Mouse (Mus musculus): ENCODE measurements around the gene Cnnm2. TPM values are rescaled to one million over a fixed set of nuclear protein-coding genes. Genes with fewer than 3 reads are reported as not detected.

Cnnm2 gene
- polyA plus RNA-seq, 1 experiment from 2014 or later = 4.1 TPM

DNA sequence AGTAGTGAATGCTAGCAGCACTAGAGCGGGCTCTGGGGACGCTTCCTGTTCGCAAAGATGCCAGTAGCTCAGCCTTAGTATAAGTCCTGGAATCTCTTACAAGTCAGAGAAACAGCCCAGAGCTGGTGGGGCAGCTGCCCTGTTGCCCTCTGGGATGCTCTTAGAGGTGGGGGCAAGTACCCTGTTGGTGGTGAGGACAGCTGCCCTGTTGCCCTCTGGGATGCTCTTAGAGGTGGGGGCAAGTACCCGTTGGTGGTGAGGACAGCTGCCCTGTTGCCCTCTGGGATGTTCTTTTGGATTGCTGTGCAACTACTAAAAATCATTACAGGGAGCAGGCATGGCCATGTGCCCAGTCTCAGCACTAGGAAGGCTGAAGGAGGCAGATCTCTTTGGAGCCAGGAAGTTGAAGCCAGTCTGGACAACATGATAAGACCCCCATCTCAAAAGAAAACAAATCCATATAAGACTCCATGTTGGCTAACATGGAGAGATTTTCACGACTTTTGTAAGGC is 66.3 kb downstream of the Cnnm2 start:
- 80% methylated on average over 5 of the region's 5 CpGs for WGBS
- no peak overlapping the region for H3K9ac ChIP-seq
- no peak overlapping the region for H3K4me3 ChIP-seq (replicated peaks)
- no peak for ATAC-seq (ENCODE audit: insufficient number of reproducible peaks, low FRiP score, low TSS enrichment, low read depth)
- H3K27me3 ChIP-seq = no peaks in the 10 kb centered on the region
- no peaks in the 10 kb centered on the region for H3K9me3 ChIP-seq (replicated peaks)
- no peak overlapping the region for H3K27ac ChIP-seq (replicated peaks)
- no peak overlapping the region for H3K4me2 ChIP-seq (replicated peaks)
- no peaks in the 10 kb centered on the region for H3K4me1 ChIP-seq
- H3K36me3 ChIP-seq = no peaks in the 10 kb centered on the region

DNA sequence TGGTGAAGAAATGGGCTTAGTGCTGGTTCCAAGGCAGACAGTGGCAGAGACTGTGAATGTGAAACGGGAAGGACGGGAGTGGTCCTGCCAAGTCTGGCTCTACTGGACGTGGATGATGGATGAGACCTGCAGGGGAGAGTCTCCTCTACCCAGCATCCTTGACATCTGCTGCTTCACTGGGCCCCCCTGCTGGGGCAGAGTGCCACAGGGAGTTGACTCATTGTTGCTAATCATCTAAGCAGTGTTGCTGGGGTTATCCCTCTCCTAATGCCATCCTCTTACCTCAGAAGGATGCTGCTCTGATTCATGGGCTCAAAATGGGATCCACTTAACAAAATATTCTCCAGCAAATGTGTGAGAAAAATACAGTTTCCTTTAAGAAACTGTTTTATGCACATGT is 67.6 kb downstream of the Cnnm2 start:
- no peaks in the 10 kb centered on the region for H3K4me1 ChIP-seq
- no peak for ATAC-seq (ENCODE audit: insufficient number of reproducible peaks, low FRiP score, low TSS enrichment, low read depth)
- H3K27ac ChIP-seq (replicated peaks) = no peak overlapping the region
- H3K36me3 ChIP-seq = no peaks in the 10 kb centered on the region
- no peak overlapping the region for H3K4me3 ChIP-seq (replicated peaks)
- H3K9me3 ChIP-seq (replicated peaks) = no peaks in the 10 kb centered on the region
- 59% methylated on average over 3 of the region's 3 CpGs for WGBS
- no peak overlapping the region for H3K4me2 ChIP-seq (replicated peaks)
- H3K27me3 ChIP-seq = no peaks in the 10 kb centered on the region
- no peak overlapping the region for H3K9ac ChIP-seq

DNA sequence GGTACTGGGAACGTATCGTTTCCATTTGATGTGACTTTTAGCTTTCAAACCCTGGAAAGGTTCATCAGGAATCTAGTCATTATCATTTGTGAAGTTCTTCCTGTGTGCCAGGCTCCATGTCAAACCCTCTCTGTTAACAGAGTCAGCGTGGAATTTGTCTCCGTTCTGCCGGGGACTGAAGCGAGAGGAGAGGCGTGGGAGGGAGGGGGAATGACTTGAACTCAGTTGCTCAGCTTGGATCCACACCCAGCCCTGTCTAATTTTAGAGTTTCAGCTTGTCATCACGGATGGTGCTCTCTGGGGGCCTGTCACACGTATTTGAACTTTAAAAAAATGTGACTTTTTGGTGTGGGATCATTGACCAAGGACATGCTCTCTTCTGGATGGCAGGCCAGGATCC is 70.0 kb downstream of the Cnnm2 start:
- Histone ChIP-seq H3K4me1 (no peaks in the 10 kb centered on the region), H3K9ac (no peak overlapping the region), H3K4me2 (replicated peaks) (no peak overlapping the region), H3K9me3 (replicated peaks) (no peaks in the 10 kb centered on the region), H3K27me3 (no peaks in the 10 kb centered on the region), H3K27ac (replicated peaks) (no peak overlapping the region), H3K4me3 (replicated peaks) (no peak overlapping the region), H3K36me3 (no peaks in the 10 kb centered on the region)
- no peak for ATAC-seq (ENCODE audit: insufficient number of reproducible peaks, low FRiP score, low TSS enrichment, low read depth)
- 57% methylated on average over 9 of the region's 9 CpGs for WGBS

DNA sequence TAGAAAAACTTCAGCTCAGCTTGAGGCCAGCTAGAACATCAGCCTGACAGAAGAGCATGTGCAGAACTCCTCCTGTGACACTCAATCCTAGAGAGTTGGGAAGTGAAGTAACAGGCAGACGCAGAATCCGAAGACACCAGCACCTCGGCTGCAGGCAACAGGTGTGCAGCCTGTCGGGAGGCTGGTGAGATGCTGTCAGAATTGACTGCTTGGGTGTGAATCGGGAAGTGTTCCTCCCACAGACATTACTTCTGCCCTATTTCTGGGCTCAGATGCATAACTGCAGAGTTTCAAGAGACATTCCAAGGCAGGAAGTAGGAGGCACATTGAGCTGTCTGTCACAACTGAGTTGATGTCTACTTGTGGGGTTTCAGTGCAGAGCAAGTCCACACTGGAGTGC is 72.9 kb downstream of the Cnnm2 start:
- Histone ChIP-seq H3K27ac (replicated peaks) (no peak overlapping the region), H3K4me3 (replicated peaks) (no peak overlapping the region), H3K9me3 (replicated peaks) (no peaks in the 10 kb centered on the region), H3K9ac (no peak overlapping the region), H3K4me2 (replicated peaks) (no peak overlapping the region), H3K27me3 (no peaks in the 10 kb centered on the region), H3K4me1 (no peaks in the 10 kb centered on the region), H3K36me3 (no peaks in the 10 kb centered on the region)
- no peak for ATAC-seq (ENCODE audit: insufficient number of reproducible peaks, low FRiP score, low TSS enrichment, low read depth)
- 83% methylated on average over 5 of the region's 5 CpGs for WGBS

DNA sequence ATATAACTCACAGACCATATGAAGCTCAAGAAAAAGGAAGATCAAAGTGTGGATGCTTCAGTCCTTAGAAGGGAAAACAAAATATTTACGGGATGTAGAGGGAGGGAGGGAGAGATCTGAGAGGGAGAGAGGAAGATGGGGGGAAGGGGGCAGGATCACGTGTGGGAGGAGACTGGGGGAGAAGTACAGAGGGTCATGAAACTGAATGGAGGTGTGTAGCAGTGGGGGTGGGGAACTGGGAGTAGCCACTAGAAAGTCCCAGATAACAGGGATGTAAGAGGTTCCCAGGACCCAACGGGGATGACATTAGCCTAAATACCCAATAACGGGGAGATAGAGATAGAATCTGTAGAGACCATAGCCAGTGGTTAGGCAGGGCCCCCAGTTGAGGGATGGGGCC is 73.9 kb downstream of the Cnnm2 start:
- ATAC-seq (ENCODE audit: insufficient number of reproducible peaks, low FRiP score, low TSS enrichment, low read depth) = no peak
- Histone ChIP-seq H3K9me3 (replicated peaks) (no peaks in the 10 kb centered on the region), H3K27me3 (no peaks in the 10 kb centered on the region), H3K9ac (no peak overlapping the region), H3K4me1 (no peaks in the 10 kb centered on the region), H3K27ac (replicated peaks) (no peak overlapping the region), H3K4me2 (replicated peaks) (no peak overlapping the region), H3K36me3 (no peaks in the 10 kb centered on the region), H3K4me3 (replicated peaks) (no peak overlapping the region)
- WGBS = 70% methylated on average over 4 of the region's 4 CpGs

DNA sequence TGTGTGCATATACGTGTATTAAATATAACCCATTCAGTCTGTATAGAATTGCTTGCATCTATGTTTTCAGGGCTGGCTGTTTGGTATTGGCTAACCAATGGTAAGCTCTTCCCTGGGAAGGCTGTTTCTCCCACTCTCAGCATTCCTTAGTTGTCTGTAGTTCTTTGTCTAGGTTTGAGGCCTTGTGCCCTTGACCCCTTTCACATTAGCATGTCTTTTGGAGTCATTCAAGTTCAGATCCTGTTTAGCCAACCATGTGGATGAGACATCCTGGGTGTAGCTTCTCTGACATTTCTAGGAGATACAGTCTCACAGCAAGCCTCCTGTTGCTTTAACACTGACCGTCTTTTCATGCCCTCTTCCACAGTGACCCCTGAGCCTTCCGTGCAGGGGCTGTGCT is 74.7 kb downstream of the Cnnm2 start:
- ATAC-seq (ENCODE audit: insufficient number of reproducible peaks, low FRiP score, low TSS enrichment, low read depth) = no peak

DNA sequence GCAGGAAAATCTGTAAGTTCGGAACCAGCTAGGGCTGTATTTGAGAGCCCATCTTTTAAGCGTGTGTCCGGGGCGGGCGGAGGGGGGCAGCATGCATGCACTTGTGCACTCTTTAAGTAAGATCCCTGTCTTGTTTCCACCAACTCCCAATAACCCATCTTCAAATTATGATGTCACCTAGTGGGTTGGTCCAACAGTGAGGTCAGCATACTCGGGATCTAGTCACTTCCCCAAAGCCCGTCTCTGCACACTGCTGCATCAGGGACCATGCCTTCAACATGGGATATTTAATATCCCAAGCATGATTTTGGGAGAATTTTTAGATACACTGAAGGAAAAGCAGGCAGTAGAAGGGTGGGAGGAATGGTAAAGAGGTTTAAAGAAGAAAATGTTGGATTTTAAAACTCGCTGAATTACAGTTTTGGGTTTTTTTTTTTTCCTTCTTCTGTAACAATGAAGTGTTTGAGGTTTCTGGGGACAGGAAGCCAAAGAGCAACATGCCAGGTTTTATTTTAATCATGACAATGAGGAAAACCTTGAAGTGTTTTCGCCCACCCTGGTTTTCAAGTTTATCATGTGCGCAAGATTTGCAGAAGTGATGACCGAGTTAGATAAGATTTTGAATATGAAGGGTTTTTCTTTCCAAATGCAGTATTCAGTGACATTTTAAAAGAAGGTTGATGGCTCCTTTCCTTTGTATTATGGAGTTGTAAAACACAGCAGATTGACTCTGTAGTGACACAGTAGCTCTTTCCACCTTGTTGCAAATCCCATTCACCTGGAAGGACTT is 76.1 kb downstream of the Cnnm2 start:
- WGBS = 85% methylated on average over 11 of the region's 11 CpGs
- Histone ChIP-seq H3K27me3 (no peaks in the 10 kb centered on the region), H3K4me2 (replicated peaks) (no peak overlapping the region), H3K9me3 (replicated peaks) (no peaks in the 10 kb centered on the region), H3K9ac (no peak overlapping the region), H3K4me3 (replicated peaks) (no peak overlapping the region), H3K36me3 (no peaks in the 10 kb centered on the region), H3K27ac (replicated peaks) (no peak overlapping the region), H3K4me1 (no peaks in the 10 kb centered on the region)
- no peak for ATAC-seq (ENCODE audit: insufficient number of reproducible peaks, low FRiP score, low TSS enrichment, low read depth)

More for the DNA sequence above, 74.7 kb downstream of the Cnnm2 start:
- Histone ChIP-seq H3K4me2 (replicated peaks) (no peak overlapping the region), H3K4me1 (no peaks in the 10 kb centered on the region), H3K27ac (replicated peaks) (no peak overlapping the region), H3K27me3 (no peaks in the 10 kb centered on the region), H3K9me3 (replicated peaks) (no peaks in the 10 kb centered on the region), H3K4me3 (replicated peaks) (no peak overlapping the region), H3K36me3 (no peaks in the 10 kb centered on the region), H3K9ac (no peak overlapping the region)
- 83% methylated on average over 3 of the region's 3 CpGs for WGBS

DNA sequence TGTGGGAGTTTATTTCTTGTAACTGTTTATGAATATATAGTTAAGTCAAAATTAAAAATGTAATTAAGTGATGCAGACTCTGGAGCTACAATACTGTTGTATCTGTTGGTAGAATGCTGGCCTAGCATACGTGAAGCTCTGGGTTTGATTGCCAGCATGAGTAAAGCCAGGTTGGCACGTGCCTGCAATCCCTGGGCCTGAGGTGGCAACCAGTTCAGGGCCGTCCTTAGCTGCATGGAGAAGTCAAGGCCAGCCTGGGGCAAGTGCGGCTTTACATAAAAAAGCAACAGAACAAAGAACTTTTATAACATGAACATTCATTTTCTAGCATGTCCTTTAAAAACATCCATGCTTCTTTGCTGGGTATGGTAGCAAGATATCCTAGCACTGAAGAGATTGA is 79.6 kb downstream of the Cnnm2 start:
- H3K4me2 ChIP-seq (replicated peaks) = no peak overlapping the region
- H3K4me1 ChIP-seq = no peaks in the 10 kb centered on the region
- H3K9ac ChIP-seq = no peak overlapping the region
- WGBS = 85% methylated on average over 4 of the region's 4 CpGs
- H3K36me3 ChIP-seq = no peaks in the 10 kb centered on the region
- no peak for ATAC-seq (ENCODE audit: insufficient number of reproducible peaks, low FRiP score, low TSS enrichment, low read depth)
- H3K27me3 ChIP-seq = no peaks in the 10 kb centered on the region
- no peak overlapping the region for H3K4me3 ChIP-seq (replicated peaks)
- H3K27ac ChIP-seq (replicated peaks) = no peak overlapping the region
- no peaks in the 10 kb centered on the region for H3K9me3 ChIP-seq (replicated peaks)

DNA sequence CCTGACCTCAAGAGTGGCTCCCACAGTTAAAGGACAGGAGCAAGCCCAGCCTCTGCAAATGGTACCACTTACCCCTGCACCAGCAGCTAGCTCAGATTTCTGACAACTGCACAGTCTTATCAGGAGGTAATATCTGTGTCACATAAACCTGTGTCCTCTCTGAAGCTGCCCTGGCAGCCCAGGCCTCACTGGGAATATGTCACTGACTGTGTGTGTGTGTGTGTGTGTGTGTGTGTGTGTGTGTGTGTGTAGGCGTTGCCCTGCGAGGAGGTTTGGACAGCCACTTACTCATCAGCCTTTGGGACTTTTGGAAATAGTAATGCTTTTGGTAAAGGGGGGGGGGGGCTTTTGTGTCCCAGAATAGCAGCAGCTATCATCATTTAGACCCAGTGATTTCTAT is 81.6 kb downstream of the Cnnm2 start:
- no peak overlapping the region for H3K27ac ChIP-seq (replicated peaks)

DNA sequence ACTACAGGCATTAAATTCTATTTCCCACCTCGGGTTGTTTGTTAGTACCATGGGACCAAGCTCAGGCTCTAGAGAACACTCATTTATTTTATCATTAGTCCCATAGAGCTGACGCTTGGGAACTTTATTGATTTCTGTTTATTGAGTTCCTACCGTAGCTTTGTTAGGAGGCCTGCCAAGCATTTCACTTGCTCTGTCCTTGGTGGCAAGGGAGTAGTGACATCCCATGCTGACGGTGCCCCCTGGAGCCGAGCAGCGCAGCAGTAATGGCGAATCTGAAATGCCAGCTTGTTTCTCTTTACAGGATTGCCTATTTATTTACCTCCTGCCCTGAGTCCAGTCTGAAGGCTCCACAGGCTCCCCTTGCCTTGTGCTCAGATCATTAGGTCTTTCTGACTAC is 84.7 kb downstream of the Cnnm2 start:
- Histone ChIP-seq H3K36me3 (no peaks in the 10 kb centered on the region), H3K9ac (no peak overlapping the region), H3K4me3 (replicated peaks) (no peak overlapping the region), H3K4me1 (peaks cover 9% of the 10 kb centered on the region), H3K4me2 (replicated peaks) (no peak overlapping the region), H3K9me3 (replicated peaks) (no peaks in the 10 kb centered on the region), H3K27me3 (no peaks in the 10 kb centered on the region), H3K27ac (replicated peaks) (no peak overlapping the region)
- WGBS = 86% methylated on average over 7 of the region's 7 CpGs
- no peak for ATAC-seq (ENCODE audit: insufficient number of reproducible peaks, low FRiP score, low TSS enrichment, low read depth)

More for the DNA sequence above, 81.6 kb downstream of the Cnnm2 start:
- H3K36me3 ChIP-seq = no peaks in the 10 kb centered on the region
- no peak overlapping the region for H3K4me3 ChIP-seq (replicated peaks)
- no peak overlapping the region for H3K9ac ChIP-seq
- H3K9me3 ChIP-seq (replicated peaks) = no peaks in the 10 kb centered on the region
- no peaks in the 10 kb centered on the region for H3K27me3 ChIP-seq
- ATAC-seq (ENCODE audit: insufficient number of reproducible peaks, low FRiP score, low TSS enrichment, low read depth) = no peak
- WGBS = 47% methylated on average over 2 of the region's 2 CpGs
- H3K4me1 ChIP-seq = no peaks in the 10 kb centered on the region
- no peak overlapping the region for H3K4me2 ChIP-seq (replicated peaks)

DNA sequence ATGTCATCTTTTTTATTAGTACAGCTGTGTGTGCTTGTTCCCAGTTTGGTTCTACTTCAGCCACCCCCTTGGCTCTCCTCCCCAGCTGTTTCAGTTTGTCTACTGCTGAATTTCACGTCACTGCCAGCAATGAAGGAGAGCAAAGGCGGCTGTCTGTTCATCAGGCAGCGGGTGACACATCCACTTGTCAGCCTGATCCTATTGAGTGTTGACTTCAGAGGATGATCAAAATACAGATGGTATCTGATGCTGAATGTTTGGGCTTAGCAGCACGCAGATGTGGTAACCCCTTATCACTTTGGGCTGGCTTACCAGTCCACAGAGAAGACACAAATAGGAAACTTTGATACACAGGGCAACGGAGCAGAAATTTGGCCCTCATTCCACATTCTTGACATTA is 85.1 kb downstream of the Cnnm2 start:
- ATAC-seq (ENCODE audit: insufficient number of reproducible peaks, low FRiP score, low TSS enrichment, low read depth) = no peak
- WGBS = 72% methylated on average over 5 of the region's 5 CpGs

More for the DNA sequence above, 85.1 kb downstream of the Cnnm2 start:
- Histone ChIP-seq H3K4me2 (replicated peaks) (no peak overlapping the region), H3K4me3 (replicated peaks) (no peak overlapping the region), H3K27ac (replicated peaks) (no peak overlapping the region), H3K9ac (no peak overlapping the region), H3K27me3 (no peaks in the 10 kb centered on the region), H3K9me3 (replicated peaks) (no peaks in the 10 kb centered on the region), H3K36me3 (no peaks in the 10 kb centered on the region), H3K4me1 (peaks cover 9% of the 10 kb centered on the region)

Measured in embryonic facial prominence, embryonic 15.5 days (tissue).